Mouse (Mus musculus) heart, postnatal 0 days (tissue): ENCODE measurements around the gene Ephb4.

Experiments used
- CTCF ChIP-seq: IDR thresholded peaks from 2 replicates; pipeline ENCODE4 v1.5.1; 2016; ENCODE audit warnings: antibody characterized with exemption, control low read depth, low read depth
- EP300 ChIP-seq: IDR thresholded peaks from 2 replicates; pipeline ENCODE4 v1.6.1; 2016; ENCODE audit warnings: antibody characterized with exemption, low read depth

- no peak for TF ChIP-seq CTCF
- no peak for TF ChIP-seq EP300
These were observed 44.1 kb upstream of the Ephb4 start for GRCm38 (mm10) chr5:137305822-137306221.
